Mouse (Mus musculus) limb, embryonic 13.5 days (tissue): ENCODE data around the gene Dppa2. TPM values are rescaled to one million over a fixed set of nuclear protein-coding genes. Genes with fewer than 3 reads are reported as not detected.
"Not testable (repeated sequence)": the region's sequence is repeated elsewhere in the genome, so short reads cannot be mapped to it uniquely, and the experiment has no call there.

Source experiments
- ATAC-seq: fragments of 200-750 bp; cut with Nextera tagmentation; 2 replicates; pipeline ENCODE4 v1.8.0; 2017; ENCODE audit warnings: low read depth, moderate number of reproducible peaks, moderate TSS enrichment; ENCODE audit not compliant: low FRiP score
- H3K27ac ChIP-seq: fragments of 300-500 bp; sonication (generic); 2 replicates; pipeline ENCODE4 v1.5.1; 2015; ENCODE audit warnings: inconsistent platforms, mild to moderate bottlenecking, moderate library complexity
- H3K27me3 ChIP-seq: fragments of 300-500 bp; sonication (generic); 2 replicates; pipeline ENCODE4 v1.6.1; 2015; ENCODE audit warnings: mild to moderate bottlenecking, inconsistent platforms
- H3K36me3 ChIP-seq: fragments of 300-500 bp; sonication (generic); 2 replicates; pipeline ENCODE4 v1.6.1; 2015; ENCODE audit warnings: inconsistent platforms, mild to moderate bottlenecking, moderate library complexity
- H3K4me1 ChIP-seq: fragments of 300-500 bp; sonication (generic); 2 replicates; pipeline ENCODE4 v1.6.1; 2015; ENCODE audit warnings: inconsistent platforms
- H3K4me2 ChIP-seq: fragments of 300-500 bp; sonication (generic); replicated peaks from 2 replicates; pipeline ENCODE4 v1.6.1; 2015; ENCODE audit warnings: inconsistent platforms, mild to moderate bottlenecking, moderate library complexity
- H3K4me3 ChIP-seq: fragments of 300-500 bp; sonication (generic); 2 replicates; pipeline ENCODE4 v1.5.1; 2015; ENCODE audit warnings: moderate library complexity, mild to moderate bottlenecking, inconsistent platforms
- H3K9ac ChIP-seq: fragments of 300-500 bp; sonication (generic); 2 replicates; pipeline ENCODE4 v1.6.1; 2015; ENCODE audit warnings: mild to moderate bottlenecking, inconsistent platforms
- H3K9me3 ChIP-seq: fragments of 300-500 bp; sonication (generic); 2 replicates; pipeline ENCODE4 v1.6.1; 2016; ENCODE audit warnings: inconsistent platforms
- WGBS: fragments of 180-500 bp; shearing (Covaris S2); methylation state at CpG from one replicate; pipeline ENCODE4 v1.1.7; 2015; 5-methylcytosine and 5-hydroxymethylcytosine counted together
- polyA plus RNA-seq: library from polyadenylated mRNA; unstranded; fragments of >200 nt; fragmentation: Nextera tagmentation; extraction: Ambion mirVana; gene quantifications from 2 replicates; pipeline ENCODE4 v1.2.1, GENCODE M21; 2015

The Dppa2 gene
- polyA plus RNA-seq, 1 experiment from 2014 or later, result not detected

DNA sequence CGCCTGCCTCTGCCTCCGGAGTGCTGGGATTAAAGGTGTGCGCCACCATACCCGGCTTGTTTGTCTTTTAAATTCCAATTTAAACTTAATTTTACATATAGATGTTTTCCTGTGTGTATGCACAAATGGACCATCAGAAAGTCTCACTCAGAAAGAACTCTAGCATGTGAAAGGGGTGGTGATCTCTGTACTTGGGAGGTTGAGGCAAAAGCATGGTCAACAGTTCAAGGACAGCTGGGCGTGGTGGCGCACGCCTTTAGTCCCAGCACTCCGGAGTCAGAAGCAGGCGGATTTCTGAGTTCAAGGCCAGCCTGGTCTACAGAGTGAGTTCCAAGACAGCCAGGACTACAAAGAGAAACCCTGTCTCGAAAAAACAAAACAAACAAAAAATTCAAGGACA is 5.2 kb downstream of the Dppa2 start:
- not testable (repeated sequence) for H3K36me3 ChIP-seq, H3K4me3 ChIP-seq, H3K9me3 ChIP-seq, H3K4me2 ChIP-seq, H3K27ac ChIP-seq, H3K9ac ChIP-seq, H3K27me3 ChIP-seq, ATAC-seq, H3K4me1 ChIP-seq
- 96% methylated on average over 10 of the region's 10 CpGs for WGBS

GRCm38 (mm10) chr16:48309912-48310630 is 6.4 kb downstream of the Dppa2 start:
- no peaks in the 10 kb centered on the region for H3K36me3 ChIP-seq
- no peaks in the 10 kb centered on the region for H3K9me3 ChIP-seq
- no peak overlapping the region for H3K4me2 ChIP-seq
- H3K4me3 ChIP-seq, result no peak overlapping the region
- no peak for ATAC-seq
- no peak overlapping the region for H3K9ac ChIP-seq
- no peak overlapping the region for H3K27ac ChIP-seq
- H3K27me3 ChIP-seq, result no peaks in the 10 kb centered on the region
- H3K4me1 ChIP-seq, result no peaks in the 10 kb centered on the region
- WGBS, result 82% methylated on average over 12 of the region's 12 CpGs

- Histone ChIP-seq H3K9me3 (no peaks in the 10 kb centered on the region), H3K4me3 (no peak overlapping the region), H3K4me2 (no peak overlapping the region), H3K27ac (no peak overlapping the region), H3K36me3 (no peaks in the 10 kb centered on the region), H3K9ac (no peak overlapping the region), H3K27me3 (no peaks in the 10 kb centered on the region), H3K4me1 (no peaks in the 10 kb centered on the region)
- WGBS, result 83% methylated on average over 3 of the region's 3 CpGs
- no peak for ATAC-seq
These were observed 11.6 kb downstream of the Dppa2 start for GRCm38 (mm10) chr16:48315294-48315693.

GRCm38 (mm10) chr16:48320781-48321180 is 17.1 kb downstream of the Dppa2 start:
- 97% methylated on average over 6 of the region's 6 CpGs for WGBS
- H3K9ac ChIP-seq, result no peak overlapping the region
- no peaks in the 10 kb centered on the region for H3K9me3 ChIP-seq
- H3K4me1 ChIP-seq, result no peaks in the 10 kb centered on the region
- no peaks in the 10 kb centered on the region for H3K27me3 ChIP-seq
- H3K27ac ChIP-seq, result no peak overlapping the region
- no peak overlapping the region for H3K4me2 ChIP-seq
- no peaks in the 10 kb centered on the region for H3K36me3 ChIP-seq
- no peak overlapping the region for H3K4me3 ChIP-seq
- ATAC-seq, result no peak

DNA sequence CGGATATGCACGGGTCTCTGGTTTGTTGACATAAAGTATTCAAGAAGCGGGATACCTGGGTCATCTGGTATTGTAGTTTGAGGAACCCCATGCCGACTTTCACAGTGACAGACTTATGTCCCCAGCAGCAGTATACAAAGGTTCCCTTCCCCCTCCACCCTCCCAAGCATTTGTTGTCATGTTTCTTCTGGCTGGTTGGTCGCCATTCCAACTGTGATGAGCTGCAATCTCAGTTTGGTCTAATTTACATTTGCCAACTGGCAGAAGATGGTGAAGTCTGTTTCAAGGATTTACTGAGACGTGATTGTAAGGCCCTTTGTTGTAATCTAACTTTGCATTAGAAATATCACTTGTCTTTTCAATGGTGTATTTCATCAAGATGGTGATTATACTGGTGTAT is 19.4 kb downstream of the Dppa2 start:
- H3K4me2 ChIP-seq, result no peak overlapping the region
- H3K4me1 ChIP-seq, result no peaks in the 10 kb centered on the region
- no peaks in the 10 kb centered on the region for H3K36me3 ChIP-seq
- WGBS, result 80% methylated on average over 6 of the region's 6 CpGs
- ATAC-seq, result no peak
- H3K27me3 ChIP-seq, result no peaks in the 10 kb centered on the region
- no peaks in the 10 kb centered on the region for H3K9me3 ChIP-seq
- no peak overlapping the region for H3K4me3 ChIP-seq
- H3K27ac ChIP-seq, result no peak overlapping the region
- no peak overlapping the region for H3K9ac ChIP-seq

GRCm38 (mm10) chr16:48323602-48324345 is 20.1 kb downstream of the Dppa2 start:
- WGBS, result 82% methylated on average over 8 of the region's 8 CpGs
- H3K4me2 ChIP-seq, result no peak overlapping the region
- no peak for ATAC-seq

DNA sequence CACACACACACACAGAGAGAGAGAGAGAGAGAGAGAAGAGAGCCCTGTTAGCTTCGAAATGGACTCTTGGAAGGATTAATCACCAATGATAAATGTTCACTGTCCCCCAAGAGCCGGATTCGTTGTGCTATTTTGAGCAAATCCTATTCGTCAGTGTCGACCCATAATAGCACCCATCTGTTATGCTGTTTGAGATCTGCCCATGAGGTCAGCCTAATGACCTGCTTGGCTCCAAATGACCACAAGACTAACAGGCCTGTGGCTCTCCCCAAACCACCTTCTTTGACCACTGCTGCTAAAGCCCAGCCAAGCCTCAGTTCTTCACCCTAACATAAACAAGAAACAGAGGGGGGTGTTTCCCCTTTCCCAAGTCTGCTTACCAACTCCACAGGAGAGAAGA is 23.2 kb downstream of the Dppa2 start:
- Histone ChIP-seq H3K4me1 (no peaks in the 10 kb centered on the region), H3K27me3 (no peaks in the 10 kb centered on the region), H3K4me2 (no peak overlapping the region), H3K4me3 (no peak overlapping the region), H3K9ac (no peak overlapping the region), H3K27ac (no peak overlapping the region), H3K36me3 (no peaks in the 10 kb centered on the region), H3K9me3 (no peaks in the 10 kb centered on the region)
- no peak for ATAC-seq
- 20% methylated on average over 5 of the region's 5 CpGs for WGBS

More at GRCm38 (mm10) chr16:48323602-48324345, 20.1 kb downstream of the Dppa2 start:
- H3K4me3 ChIP-seq, result no peak overlapping the region
- no peaks in the 10 kb centered on the region for H3K9me3 ChIP-seq
- no peak overlapping the region for H3K9ac ChIP-seq
- H3K27me3 ChIP-seq, result no peaks in the 10 kb centered on the region
- H3K4me1 ChIP-seq, result no peaks in the 10 kb centered on the region
- H3K27ac ChIP-seq, result no peak overlapping the region
- H3K36me3 ChIP-seq, result no peaks in the 10 kb centered on the region

DNA sequence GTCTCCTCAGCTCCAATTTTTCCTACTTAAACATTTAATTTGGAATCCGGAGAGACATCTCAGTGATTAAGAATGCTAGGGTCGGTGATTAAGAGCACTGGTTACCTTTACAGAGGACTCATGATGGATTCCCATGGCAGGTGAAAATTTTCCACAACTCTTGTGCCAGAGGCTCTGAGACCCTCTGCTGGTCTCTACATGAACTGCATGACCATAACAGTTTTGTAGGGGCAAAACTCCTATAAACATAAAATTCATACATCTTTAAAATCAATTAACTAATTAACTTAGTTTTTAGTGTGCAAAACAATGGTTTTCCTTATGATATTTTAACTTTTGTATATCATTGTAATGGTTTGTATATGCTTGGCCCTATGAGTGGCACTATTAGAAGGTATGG is 24.7 kb downstream of the Dppa2 start:
- H3K4me1 ChIP-seq, result no peaks in the 10 kb centered on the region
- no peaks in the 10 kb centered on the region for H3K36me3 ChIP-seq
- H3K4me3 ChIP-seq, result no peak overlapping the region
- H3K9me3 ChIP-seq, result no peaks in the 10 kb centered on the region
- ATAC-seq, result no peak
- no peak overlapping the region for H3K4me2 ChIP-seq
- H3K9ac ChIP-seq, result no peak overlapping the region
- no peaks in the 10 kb centered on the region for H3K27me3 ChIP-seq
- 94% methylated on average over 2 of the region's 2 CpGs for WGBS
- no peak overlapping the region for H3K27ac ChIP-seq

DNA sequence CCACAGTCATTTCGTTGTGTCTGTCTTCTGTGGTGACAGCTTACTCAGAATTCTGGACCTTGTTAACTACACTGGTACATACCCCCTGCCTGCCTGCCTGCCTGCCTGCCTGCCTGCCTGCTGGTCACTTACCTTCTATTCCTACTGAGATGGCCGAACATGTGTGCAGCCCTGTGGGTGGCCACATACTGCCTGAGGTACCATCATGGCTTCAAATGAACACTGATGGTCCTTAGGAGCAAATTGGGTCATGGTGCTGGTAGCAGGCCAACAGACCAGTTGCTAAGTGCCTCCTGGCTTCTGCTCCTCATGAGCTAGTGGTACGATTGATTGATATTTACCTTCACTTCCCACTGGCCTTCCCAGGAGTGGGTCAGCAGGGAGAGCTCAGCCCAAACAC is 28.1 kb downstream of the Dppa2 start:
- Histone ChIP-seq H3K9ac (no peak overlapping the region), H3K27me3 (no peaks in the 10 kb centered on the region), H3K4me3 (no peak overlapping the region), H3K9me3 (no peaks in the 10 kb centered on the region), H3K4me2 (no peak overlapping the region), H3K4me1 (no peaks in the 10 kb centered on the region), H3K27ac (no peak overlapping the region), H3K36me3 (no peaks in the 10 kb centered on the region)
- WGBS, result 57% methylated on average over 3 of the region's 3 CpGs
- ATAC-seq, result no peak

DNA sequence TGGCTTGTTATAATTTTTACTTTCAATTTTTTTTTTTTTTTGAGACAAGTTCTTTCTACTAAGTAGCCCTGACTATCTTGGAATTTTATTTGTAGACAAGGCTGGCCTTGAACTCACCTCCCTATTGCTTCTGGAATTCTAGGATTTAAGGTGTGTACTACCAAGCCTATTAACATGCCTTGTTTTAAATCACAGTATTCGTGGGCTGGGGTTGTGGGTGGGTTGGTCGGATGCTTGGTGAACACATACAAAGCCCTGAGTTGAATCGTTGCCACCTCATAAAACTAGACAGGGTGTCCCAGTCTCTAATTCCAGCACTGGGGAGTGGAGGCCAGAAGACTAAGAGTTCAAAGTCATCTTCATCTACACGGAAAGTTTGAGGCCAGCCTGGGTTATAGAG is 31.6 kb downstream of the Dppa2 start:
- Histone ChIP-seq H3K9me3 (no peaks in the 10 kb centered on the region), H3K4me3 (no peak overlapping the region), H3K4me1 (no peaks in the 10 kb centered on the region), H3K27me3 (no peaks in the 10 kb centered on the region), H3K4me2 (no peak overlapping the region), H3K9ac (no peak overlapping the region), H3K27ac (no peak overlapping the region), H3K36me3 (no peaks in the 10 kb centered on the region)
- ATAC-seq, result no peak
- 64% methylated on average over 4 of the region's 4 CpGs for WGBS

GRCm38 (mm10) chr16:48344193-48344592 is 40.5 kb downstream of the Dppa2 start:
- H3K27ac ChIP-seq, result no peak overlapping the region
- no peaks in the 10 kb centered on the region for H3K27me3 ChIP-seq
- no peak for ATAC-seq
- no peaks in the 10 kb centered on the region for H3K4me1 ChIP-seq
- H3K4me2 ChIP-seq, result no peak overlapping the region
- H3K4me3 ChIP-seq, result no peak overlapping the region
- H3K9me3 ChIP-seq, result no peaks in the 10 kb centered on the region
- H3K36me3 ChIP-seq, result no peaks in the 10 kb centered on the region
- H3K9ac ChIP-seq, result no peak overlapping the region
- 80% methylated on average over 2 of the region's 2 CpGs for WGBS

- WGBS, result 81% methylated on average over 1 of the region's 1 CpGs
- no peaks in the 10 kb centered on the region for H3K36me3 ChIP-seq
- no peaks in the 10 kb centered on the region for H3K9me3 ChIP-seq
These were observed 43.5 kb downstream of the Dppa2 start for GRCm38 (mm10) chr16:48347246-48347645.

GRCm38 (mm10) chr16:48355716-48356115 is 52.0 kb downstream of the Dppa2 start:
- no peak for ATAC-seq
- WGBS, result 84% methylated on average over 5 of the region's 5 CpGs
- H3K4me1 ChIP-seq, result no peaks in the 10 kb centered on the region
- H3K27ac ChIP-seq, result no peak overlapping the region
- H3K27me3 ChIP-seq, result no peaks in the 10 kb centered on the region
- no peaks in the 10 kb centered on the region for H3K9me3 ChIP-seq
- no peak overlapping the region for H3K4me2 ChIP-seq
- no peak overlapping the region for H3K9ac ChIP-seq
- H3K36me3 ChIP-seq, result no peaks in the 10 kb centered on the region
- H3K4me3 ChIP-seq, result no peak overlapping the region

More at GRCm38 (mm10) chr16:48347246-48347645, 43.5 kb downstream of the Dppa2 start:
- H3K4me1 ChIP-seq, result no peaks in the 10 kb centered on the region
- no peak overlapping the region for H3K4me3 ChIP-seq
- no peak for ATAC-seq
- no peaks in the 10 kb centered on the region for H3K27me3 ChIP-seq
- H3K4me2 ChIP-seq, result no peak overlapping the region
- H3K9ac ChIP-seq, result no peak overlapping the region
- H3K27ac ChIP-seq, result no peak overlapping the region
